Mouse (Mus musculus): ENCODE measurements around the gene Cryl1.

- TF ChIP-seq POLR2A (IDR thresholded peaks at IDR 0.05; ENCODE audit: low read depth, low read length) (no peak), CTCF (IDR thresholded peaks at IDR 0.05; ENCODE audit: extremely low read depth, insufficient read length, insufficient replicate concordance, low read depth, low read length) (no peak)
These were observed 41.3 kb downstream of the Cryl1 start for GRCm38 (mm10) chr14:57357030-57357429.

Data from small intestine, adult 2 months (tissue).